Mouse (Mus musculus): ENCODE data around the gene Lrriq4. TPM values are rescaled to one million over a fixed set of nuclear protein-coding genes. Genes with fewer than 3 reads are reported as not detected.

Lrriq4 gene
- total and polyA plus RNA-seq, 3 experiments: not detected

DNA sequence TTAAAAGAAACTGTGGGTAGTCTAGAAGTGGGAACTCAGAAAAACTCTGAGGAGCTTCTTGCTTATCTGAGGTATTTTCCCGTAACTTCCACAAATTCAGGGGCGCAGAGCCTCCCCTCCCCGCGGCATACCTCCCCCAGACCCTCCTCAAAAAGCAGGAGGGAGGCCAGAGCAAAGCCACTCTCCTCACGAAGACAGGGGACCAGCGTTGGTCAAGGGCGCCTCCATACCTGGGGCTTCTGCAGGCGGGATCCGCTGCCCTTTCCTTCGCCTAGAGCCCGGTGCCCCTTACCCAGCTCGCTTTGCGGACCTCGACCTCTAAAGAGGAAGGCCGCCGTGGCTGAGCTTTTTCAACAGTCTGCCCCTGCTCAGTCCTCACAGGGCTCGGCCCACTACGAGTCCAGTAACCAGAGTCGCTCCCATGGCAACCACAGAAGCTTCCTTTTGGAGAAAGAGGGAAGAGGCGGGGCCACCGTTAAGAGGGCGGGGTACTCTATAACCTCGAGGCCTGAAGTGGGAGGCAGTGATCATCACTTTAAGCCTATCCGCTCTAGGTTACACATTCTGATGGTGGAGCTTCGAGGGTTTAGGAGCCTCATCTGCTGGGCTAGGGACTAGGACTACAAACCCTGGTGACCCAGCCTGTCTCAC is 3.3 kb downstream of the Lrriq4 start, which contains the start of gene Lrrc34:
Lrrc34 (minus strand) TSS at position 430 of the 651 bp plus-strand sequence.
- WGBS: 9% methylated on average over 25 of the region's 25 CpGs
- Histone ChIP-seq H3K4me1 (ENCODE audit: control insufficient read depth, insufficient read depth, low read length) (no peaks in the 10 kb centered on the region; the same call in 1 of the 2 replicates), H3K9ac (ENCODE audit: low read depth, low read length) (no peak within 1 kb of the TSS), H3K36me3 (ENCODE audit: control insufficient read depth, insufficient read depth, low read length) (no peaks in the 10 kb centered on the region), H3K79me2 (replicated peaks; ENCODE audit: control insufficient read depth, insufficient read depth, low read length) (no peaks in the 10 kb centered on the region), H3K27ac (no peak within 1 kb of the TSS), H3K27me3 (ENCODE audit: control insufficient read depth, insufficient read depth, low read length) (peaks cover 7% of the 10 kb centered on the region), H3K4me3 (no peak within 1 kb of the TSS)
- TF ChIP-seq EP300 (IDR thresholded peaks at IDR 0.05; ENCODE audit: insufficient read depth, low read depth, low read length) (no peak), CTCF (IDR thresholded peaks at IDR 0.05) (no peak), POLR2A (IDR thresholded peaks at IDR 0.05; ENCODE audit: insufficient read depth, low read depth, low read length) (no peak)
- peak; percentile 16 to 18 for DNase-seq
- intact Hi-C loops (cut with DNase I): no loop called here

DNA sequence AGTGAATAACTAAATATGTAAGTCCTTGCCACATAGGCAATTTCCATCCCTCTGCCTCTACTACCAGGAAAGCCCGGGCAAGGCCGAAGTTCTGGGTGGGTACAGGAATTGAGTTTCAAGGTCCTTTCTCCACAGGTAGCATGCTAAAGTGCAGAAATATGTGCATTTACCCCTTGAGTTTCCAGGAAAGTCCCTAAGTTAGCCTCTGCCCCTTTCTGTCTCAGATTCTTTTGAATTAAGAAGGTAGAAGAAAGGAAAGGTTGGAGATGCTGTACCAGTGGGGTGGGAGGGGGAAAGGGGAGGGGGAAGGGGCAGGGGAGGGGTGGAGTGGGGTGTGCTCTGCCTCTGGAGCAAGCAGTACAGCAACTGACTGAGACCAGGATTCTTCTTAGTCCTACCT is 4.2 kb downstream of the Lrriq4 start:
- Histone ChIP-seq H3K27ac (no peak overlapping the region), H3K9ac (ENCODE audit: low read depth, low read length) (no peak overlapping the region), H3K36me3 (ENCODE audit: control insufficient read depth, insufficient read depth, low read length) (no peaks in the 10 kb centered on the region), H3K4me1 (ENCODE audit: control insufficient read depth, insufficient read depth, low read length) (no peaks in the 10 kb centered on the region; the same call in 1 of the 2 replicates), H3K4me3 (no peak overlapping the region), H3K79me2 (replicated peaks; ENCODE audit: control insufficient read depth, insufficient read depth, low read length) (no peaks in the 10 kb centered on the region), H3K27me3 (ENCODE audit: control insufficient read depth, insufficient read depth, low read length) (peaks cover 7% of the 10 kb centered on the region)
- no peak for TF ChIP-seq POLR2A (IDR thresholded peaks at IDR 0.05; ENCODE audit: insufficient read depth, low read depth, low read length)
- WGBS: 97% methylated on average over 2 of the region's 2 CpGs
- intact Hi-C loops (cut with DNase I): no loop called here
- DNase-seq: no peak

DNA sequence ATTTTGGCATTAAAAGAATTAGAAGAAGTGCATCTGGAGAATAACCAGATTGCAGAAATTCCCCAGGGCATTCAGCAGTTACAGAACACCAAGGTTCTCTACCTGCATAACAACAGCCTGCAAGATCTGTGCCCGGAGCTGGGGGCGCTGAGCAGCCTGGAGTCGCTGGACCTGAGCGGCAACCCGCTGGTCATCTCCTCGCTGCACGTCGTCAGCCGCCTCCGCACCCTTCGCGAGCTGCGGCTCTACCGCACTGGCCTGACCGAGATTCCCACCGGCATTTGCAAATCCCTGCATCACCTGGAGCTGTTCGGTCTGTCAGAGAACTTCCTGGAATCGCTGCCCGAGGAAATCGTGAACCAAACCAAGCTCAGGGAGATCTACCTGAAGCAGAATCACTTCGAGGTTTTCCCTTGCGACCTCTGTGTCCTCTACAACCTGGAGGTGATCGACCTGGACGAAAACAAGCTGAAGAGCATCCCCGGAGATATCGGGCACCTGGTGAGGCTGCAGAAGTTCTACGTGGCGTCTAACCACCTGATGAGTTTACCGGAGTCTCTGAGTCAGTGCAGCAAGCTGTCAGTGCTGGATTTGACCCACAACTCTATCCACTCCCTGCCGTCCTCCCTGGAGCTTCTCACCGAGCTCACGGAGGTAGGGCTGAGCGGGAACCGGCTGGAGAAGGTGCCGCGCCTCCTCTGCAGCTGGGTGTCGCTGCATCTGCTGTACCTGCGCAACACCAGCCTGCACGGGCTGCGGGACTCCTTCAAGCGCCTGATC is 5.9 kb downstream of the Lrriq4 start:
- TF ChIP-seq POLR2A (IDR thresholded peaks at IDR 0.05; ENCODE audit: insufficient read depth, low read depth, low read length): no peak
- no peak for TF ChIP-seq EP300 (IDR thresholded peaks at IDR 0.05; ENCODE audit: insufficient read depth, low read depth, low read length)
- peak; percentile 23 for TF ChIP-seq CTCF (IDR thresholded peaks at IDR 0.05)
- Histone ChIP-seq H3K4me1 (ENCODE audit: control insufficient read depth, insufficient read depth, low read length) (no peaks in the 10 kb centered on the region; the same call in 1 of the 2 replicates), H3K36me3 (ENCODE audit: control insufficient read depth, insufficient read depth, low read length) (no peaks in the 10 kb centered on the region), H3K27me3 (ENCODE audit: control insufficient read depth, insufficient read depth, low read length) (peaks cover 7% of the 10 kb centered on the region), H3K4me3 (no peak overlapping the region), H3K9ac (ENCODE audit: low read depth, low read length) (no peak overlapping the region), H3K79me2 (replicated peaks; ENCODE audit: control insufficient read depth, insufficient read depth, low read length) (no peaks in the 10 kb centered on the region), H3K27ac (no peak overlapping the region)
- DNase-seq: peak in 1 of 2 experiments; percentile 4
- WGBS: 1% methylated on average over 41 of the region's 41 CpGs
- intact Hi-C loops (cut with DNase I): no loop called here

DNA sequence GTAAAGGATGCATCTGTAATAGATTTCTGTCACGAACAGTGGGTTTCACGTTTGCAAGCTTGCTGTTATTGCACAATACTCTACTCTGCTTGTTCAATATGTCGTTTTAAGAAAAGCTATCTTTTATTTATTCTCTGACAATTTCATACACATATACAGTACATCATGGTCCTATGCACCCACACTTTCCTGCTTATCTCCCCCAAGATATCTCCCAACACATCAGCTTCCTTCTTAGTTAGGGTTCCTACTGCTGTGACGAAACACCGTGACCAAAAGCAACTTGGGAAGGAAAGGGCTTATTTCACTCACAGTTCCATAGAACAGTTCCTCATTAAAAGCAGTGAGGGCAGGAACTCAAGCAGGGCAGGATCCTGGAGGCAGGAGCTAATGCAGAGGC is 11.6 kb downstream of the Lrriq4 start:
- Histone ChIP-seq H3K9ac (ENCODE audit: low read depth, low read length) (no peak overlapping the region), H3K36me3 (ENCODE audit: control insufficient read depth, insufficient read depth, low read length) (no peaks in the 10 kb centered on the region), H3K79me2 (replicated peaks; ENCODE audit: control insufficient read depth, insufficient read depth, low read length) (no peaks in the 10 kb centered on the region), H3K27ac (no peak overlapping the region), H3K27me3 (ENCODE audit: control insufficient read depth, insufficient read depth, low read length) (no peaks in the 10 kb centered on the region), H3K4me3 (no peak overlapping the region), H3K4me1 (ENCODE audit: control insufficient read depth, insufficient read depth, low read length) (no peaks in the 10 kb centered on the region)
- no peak for DNase-seq
- intact Hi-C loops (cut with DNase I): no loop called here
- TF ChIP-seq EP300 (IDR thresholded peaks at IDR 0.05; ENCODE audit: insufficient read depth, low read depth, low read length) (no peak), POLR2A (IDR thresholded peaks at IDR 0.05; ENCODE audit: insufficient read depth, low read depth, low read length) (no peak), CTCF (IDR thresholded peaks at IDR 0.05) (no peak)
- WGBS: 77% methylated on average over 5 of the region's 5 CpGs

DNA sequence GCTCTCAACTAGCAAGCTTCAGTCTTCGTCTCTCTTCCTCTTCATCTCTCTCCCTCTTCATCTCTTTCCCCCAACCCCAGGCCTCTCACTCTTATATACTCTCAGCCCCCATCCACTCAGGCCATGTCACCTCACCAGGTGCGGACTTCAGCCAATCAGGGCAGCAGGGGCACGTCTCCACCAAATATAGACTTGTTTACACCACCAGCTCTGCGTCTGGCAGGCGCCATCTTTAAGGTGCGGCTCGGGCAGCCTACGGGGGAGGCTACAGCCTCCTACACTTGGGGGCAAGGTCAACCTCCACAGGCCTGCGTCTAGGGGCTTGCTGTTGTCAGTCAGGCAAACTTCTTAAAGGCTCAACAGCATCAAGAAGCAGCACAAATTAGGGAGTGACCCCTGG is 14.2 kb downstream of the Lrriq4 start:
- Histone ChIP-seq H3K4me1 (ENCODE audit: control insufficient read depth, insufficient read depth, low read length) (no peaks in the 10 kb centered on the region), H3K27ac (no peak overlapping the region), H3K79me2 (replicated peaks; ENCODE audit: control insufficient read depth, insufficient read depth, low read length) (no peaks in the 10 kb centered on the region), H3K27me3 (ENCODE audit: control insufficient read depth, insufficient read depth, low read length) (no peaks in the 10 kb centered on the region), H3K9ac (ENCODE audit: low read depth, low read length) (no peak overlapping the region), H3K36me3 (ENCODE audit: control insufficient read depth, insufficient read depth, low read length) (no peaks in the 10 kb centered on the region), H3K4me3 (no peak overlapping the region)
- TF ChIP-seq EP300 (IDR thresholded peaks at IDR 0.05; ENCODE audit: insufficient read depth, low read depth, low read length): no peak
- intact Hi-C loops (cut with DNase I): no loop called here
- WGBS: 76% methylated on average over 9 of the region's 9 CpGs
- DNase-seq: no peak

DNA sequence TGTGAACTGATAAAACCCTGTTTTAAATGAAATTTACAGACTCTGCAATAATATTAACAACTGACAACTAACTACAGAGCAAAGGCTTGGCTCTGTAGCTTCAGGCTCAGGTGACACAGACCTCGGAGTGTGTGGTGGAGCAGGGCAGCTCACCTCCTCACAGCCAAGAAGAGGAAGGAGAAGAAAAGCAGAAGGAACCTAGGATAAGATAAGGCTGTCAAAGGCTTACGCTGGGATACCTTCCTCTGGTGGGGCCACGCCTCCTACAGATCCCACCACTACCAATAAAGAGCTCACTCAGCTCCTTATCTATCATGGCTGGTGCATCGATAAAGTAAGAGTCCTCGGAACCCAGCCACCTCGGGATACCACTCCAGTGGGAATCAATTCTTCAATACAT is 38.9 kb downstream of the Lrriq4 start:
- WGBS: 28% methylated on average over 6 of the region's 6 CpGs
- Histone ChIP-seq H3K79me2 (replicated peaks; ENCODE audit: control insufficient read depth, insufficient read depth, low read length) (no peaks in the 10 kb centered on the region), H3K36me3 (ENCODE audit: control insufficient read depth, insufficient read depth, low read length) (no peaks in the 10 kb centered on the region), H3K27me3 (ENCODE audit: control insufficient read depth, insufficient read depth, low read length) (no peaks in the 10 kb centered on the region), H3K4me3 (no peak overlapping the region), H3K4me1 (ENCODE audit: control insufficient read depth, insufficient read depth, low read length) (no peaks in the 10 kb centered on the region), H3K9ac (ENCODE audit: low read depth, low read length) (no peak overlapping the region), H3K27ac (no peak overlapping the region)
- no peak for TF ChIP-seq POLR2A (IDR thresholded peaks at IDR 0.05; ENCODE audit: insufficient read depth, low read depth, low read length)
- TF ChIP-seq CTCF (IDR thresholded peaks at IDR 0.05): no peak
- intact Hi-C loops (cut with DNase I): no loop called here
- DNase-seq: no peak
